Mouse (Mus musculus): ENCODE measurements around the gene Lrrc26.

DNA sequence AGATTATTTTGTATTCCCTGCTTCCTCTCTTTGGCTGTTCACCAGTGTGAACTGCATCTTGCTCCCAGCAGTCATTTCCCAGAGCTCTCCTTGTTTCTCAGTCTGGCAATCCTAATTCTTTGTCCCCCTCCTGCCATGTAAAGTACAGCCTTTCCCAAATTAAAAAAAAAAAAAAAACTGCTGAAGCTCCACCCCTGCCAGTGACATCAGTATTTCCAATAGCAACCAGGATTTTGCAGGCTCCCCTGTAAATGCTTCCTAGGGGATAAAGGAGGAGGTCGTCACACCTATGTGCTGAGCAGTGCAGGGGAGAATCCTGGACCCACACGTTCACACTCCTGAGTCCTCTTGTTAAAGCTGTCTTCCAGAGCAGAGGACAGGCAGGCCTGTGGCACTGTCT, 30.4 kb downstream of the Lrrc26 start:
- TF ChIP-seq CTCF (IDR thresholded peaks at IDR 0.05; ENCODE audit: extremely low read depth, insufficient read length, insufficient replicate concordance, low read depth, low read length) (no peak), POLR2A (IDR thresholded peaks at IDR 0.05; ENCODE audit: low read depth, low read length) (no peak)
